Mouse (Mus musculus): Measurements from ENCODE around the gene Trappc3l.

GRCm38 (mm10) chr10:34118421-34118820, 81.0 kb downstream of the Trappc3l start:
- TF ChIP-seq POLR2A (IDR thresholded peaks at IDR 0.05; ENCODE audit: insufficient read depth, low read length): no peak
- TF ChIP-seq CTCF (IDR thresholded peaks at IDR 0.05; ENCODE audit: low read depth, low read length): no peak
- no peak for TF ChIP-seq EP300 (IDR thresholded peaks at IDR 0.05; ENCODE audit: insufficient read depth, low read depth, low read length)

Data from ES-Bruce4 (cell line).